Mouse (Mus musculus) stomach, postnatal 0 days (tissue): Measurements from ENCODE around the gene Frmd6.

Experiments
- CTCF ChIP-seq: IDR thresholded peaks from 2 replicates; pipeline ENCODE4 v1.5.1; 2016; ENCODE audit warnings: antibody characterized with exemption, low read depth, mild to moderate bottlenecking, moderate library complexity
- EP300 ChIP-seq: optimal IDR thresholded peaks from 2 replicates; pipeline ENCODE3; 2016; ENCODE audit warnings: antibody characterized with exemption

GRCm38 (mm10) chr12:70856776-70857175, 31.5 kb downstream of the Frmd6 start:
- TF ChIP-seq EP300 = no peak
- TF ChIP-seq CTCF = no peak
